Mouse (Mus musculus) T-helper 17 cell (primary cell): Measurements from ENCODE around the gene Gna13.

Experiments used
- in situ Hi-C, 2 experiments: fragments of 300-600 bp; cut with MboI, MseI; formaldehyde crosslinking; loops; 1 replicate in 1 of 2; 2 replicates in 1 of 2; pipeline ENCODE4 v1.15.1; 2025; ENCODE audit warnings: high pct_unique_total_duplicates in 2 of 2

Gna13 gene

GRCm38 (mm10) chr11:109417472-109418040, 54.9 kb downstream of the Gna13 start:
- in situ Hi-C loops: loop anchor here in 1 of 2 experiments (5.0 kb wide), 1 partner anchor 50 kb away; no protein-coding TSS in a partner anchor

GRCm38 (mm10) chr11:109419461-109419860, 56.8 kb downstream of the Gna13 start:
- in situ Hi-C loops: loop anchor here in 1 of 2 experiments (5.0 kb wide), 1 partner anchor 52 kb away; no protein-coding TSS in a partner anchor

GRCm38 (mm10) chr11:109419961-109420566, 57.4 kb downstream of the Gna13 start:
- in situ Hi-C loops: loop anchor here in 1 of 2 experiments (5.0 kb wide), 1 partner anchor 53 kb away; no protein-coding TSS in a partner anchor

- in situ Hi-C loops: no loop called here
Measured at GRCm38 (mm10) chr11:109420567-109420962, 57.9 kb downstream of the Gna13 start.

GRCm38 (mm10) chr11:109421205-109421604, 58.6 kb downstream of the Gna13 start:
- in situ Hi-C loops: no loop called here

GRCm38 (mm10) chr11:109422263-109422662, 59.6 kb downstream of the Gna13 start:
- in situ Hi-C loops: no loop called here

GRCm38 (mm10) chr11:109423294-109423693, 60.7 kb downstream of the Gna13 start:
- in situ Hi-C loops: no loop called here

- in situ Hi-C loops: loop anchor here (5.0 kb wide), 2 partner anchors 68 to 513 kb away; no protein-coding TSS in a partner anchor
Measured at GRCm38 (mm10) chr11:109425392-109426271, 63.0 kb downstream of the Gna13 start, which contains the start of gene Amz2. Amz2 (plus strand) TSS chr11:109425946.

- in situ Hi-C loops: loop anchor here (5.0 kb wide), 2 partner anchors 69 to 514 kb away; no protein-coding TSS in a partner anchor
Measured at GRCm38 (mm10) chr11:109426272-109426586, 63.6 kb downstream of the Gna13 start.

- in situ Hi-C loops: loop anchor here (5.0 kb wide), 2 partner anchors 70 to 515 kb away; no protein-coding TSS in a partner anchor
Measured at GRCm38 (mm10) chr11:109427353-109427752, 64.7 kb downstream of the Gna13 start.

- in situ Hi-C loops: no loop called here
Measured at GRCm38 (mm10) chr11:109434233-109434798, 71.7 kb downstream of the Gna13 start.

GRCm38 (mm10) chr11:109436889-109437288, 74.3 kb downstream of the Gna13 start:
- in situ Hi-C loops: loop anchor here in 1 of 2 experiments (5.0 kb wide), 1 partner anchor 105 kb away; no protein-coding TSS in a partner anchor

GRCm38 (mm10) chr11:109439209-109439608, 76.6 kb downstream of the Gna13 start:
- in situ Hi-C loops: loop anchor here in 1 of 2 experiments (5.0 kb wide), 1 partner anchor 107 kb away; no protein-coding TSS in a partner anchor

GRCm38 (mm10) chr11:109439829-109440340, 77.3 kb downstream of the Gna13 start:
- in situ Hi-C loops: loop anchor here (5.0 to 10.0 kb wide), 4 partner anchors 108 to 193 kb away; no protein-coding TSS in a partner anchor

GRCm38 (mm10) chr11:109440641-109441040, 78.0 kb downstream of the Gna13 start:
- in situ Hi-C loops: loop anchor here (5.0 to 10.0 kb wide), 3 partner anchors 116 to 193 kb away; no protein-coding TSS in a partner anchor

GRCm38 (mm10) chr11:109441119-109441518, 78.5 kb downstream of the Gna13 start:
- in situ Hi-C loops: loop anchor here (5.0 to 10.0 kb wide), 3 partner anchors 116 to 194 kb away; no protein-coding TSS in a partner anchor

GRCm38 (mm10) chr11:109442166-109442730, 79.6 kb downstream of the Gna13 start:
- in situ Hi-C loops: loop anchor here (5.0 to 10.0 kb wide), 3 partner anchors 117 to 195 kb away; no protein-coding TSS in a partner anchor

GRCm38 (mm10) chr11:109443468-109444263, 81.0 kb downstream of the Gna13 start:
- in situ Hi-C loops: loop anchor here (5.0 to 10.0 kb wide), 3 partner anchors 119 to 196 kb away; no protein-coding TSS in a partner anchor

GRCm38 (mm10) chr11:109444600-109444999, 82.0 kb downstream of the Gna13 start:
- in situ Hi-C loops: loop anchor here (5.0 to 10.0 kb wide), 3 partner anchors 120 to 197 kb away; no protein-coding TSS in a partner anchor
